Mouse (Mus musculus) embryonic facial prominence, embryonic 13.5 days (tissue): ENCODE data around the gene Mast4. TPM values are rescaled to one million over a fixed set of nuclear protein-coding genes. Genes with fewer than 3 reads are reported as not detected.
A peak's percentile ranks its signal among the peaks of the same experiment; 100 is the strongest.

ENCODE experiments used
- ATAC-seq: fragments of 200-750 bp; cut with Nextera tagmentation; 2 replicates; pipeline ENCODE4 v1.8.0; 2017; ENCODE audit warnings: low read depth; ENCODE audit not compliant: insufficient number of reproducible peaks, insufficient read depth, low FRiP score, low TSS enrichment
- H3K27ac ChIP-seq: fragments of 300-500 bp; sonication (generic); 2 replicates; pipeline ENCODE4 v1.5.1; 2015; ENCODE audit warnings: moderate library complexity, mild to moderate bottlenecking, inconsistent platforms
- H3K27me3 ChIP-seq: fragments of 300-500 bp; sonication (generic); 2 replicates; pipeline ENCODE4 v1.6.1; 2015; ENCODE audit warnings: mild to moderate bottlenecking, inconsistent platforms
- H3K36me3 ChIP-seq: fragments of 300-500 bp; sonication (generic); 2 replicates; pipeline ENCODE4 v1.6.1; 2015; ENCODE audit warnings: mild to moderate bottlenecking, inconsistent platforms
- H3K4me1 ChIP-seq: fragments of 300-500 bp; sonication (generic); 2 replicates; pipeline ENCODE4 v1.6.1; 2015; ENCODE audit warnings: inconsistent platforms
- H3K4me2 ChIP-seq: fragments of 300-500 bp; sonication (generic); 2 replicates; pipeline ENCODE4 v1.6.1; 2015; ENCODE audit warnings: moderate library complexity, mild to moderate bottlenecking, inconsistent platforms
- H3K4me3 ChIP-seq: fragments of 300-500 bp; sonication (generic); 2 replicates; pipeline ENCODE4 v1.5.1; 2015; ENCODE audit warnings: mild to moderate bottlenecking, inconsistent platforms
- H3K9ac ChIP-seq: fragments of 300-500 bp; sonication (generic); 2 replicates; pipeline ENCODE4 v1.6.1; 2015; ENCODE audit warnings: mild to moderate bottlenecking, inconsistent platforms
- H3K9me3 ChIP-seq: fragments of 300-500 bp; sonication (generic); 2 replicates; pipeline ENCODE4 v1.6.1; 2016; ENCODE audit warnings: inconsistent platforms
- WGBS: fragments of 180-500 bp; shearing (Covaris S2); methylation state at CpG from one replicate; pipeline ENCODE4 v1.1.7; 2015; ENCODE audit warnings: mixed read lengths; 5-methylcytosine and 5-hydroxymethylcytosine counted together
- polyA plus RNA-seq: library from polyadenylated mRNA; unstranded; fragments of >200 nt; fragmentation: Nextera tagmentation; extraction: Ambion mirVana; gene quantifications from 2 replicates; pipeline ENCODE4 v1.2.1, GENCODE M21; 2015

The Mast4 gene
- polyA plus RNA-seq, 1 experiment from 2014 or later = 28.6 TPM

GRCm38 (mm10) chr13:103027456-103028078, 306.7 kb downstream of the Mast4 start:
- Histone ChIP-seq H3K9ac (no peak overlapping the region), H3K4me1 (peaks cover 22% of the 10 kb centered on the region), H3K27ac (no peak overlapping the region), H3K4me2 (peak overlapping the region; percentile 24), H3K9me3 (no peaks in the 10 kb centered on the region), H3K36me3 (no peaks in the 10 kb centered on the region), H3K27me3 (peaks cover 6% of the 10 kb centered on the region; the same call in 1 of the 2 replicates), H3K4me3 (no peak overlapping the region)
- no peak for ATAC-seq
- WGBS = 24% methylated on average over 17 of the region's 17 CpGs

GRCm38 (mm10) chr13:103025461-103025860, 308.8 kb downstream of the Mast4 start:
- H3K9ac ChIP-seq = no peak overlapping the region
- no peaks in the 10 kb centered on the region for H3K36me3 ChIP-seq
- no peak for ATAC-seq
- H3K4me1 ChIP-seq = peaks cover 24% of the 10 kb centered on the region
- 54% methylated on average over 3 of the region's 3 CpGs for WGBS
- H3K4me2 ChIP-seq = no peak overlapping the region
- no peaks in the 10 kb centered on the region for H3K9me3 ChIP-seq
- H3K27me3 ChIP-seq = peaks cover 9% of the 10 kb centered on the region
- H3K27ac ChIP-seq = no peak overlapping the region
- H3K4me3 ChIP-seq = no peak overlapping the region

- H3K27me3 ChIP-seq = peaks cover 6% of the 10 kb centered on the region
- no peak overlapping the region for H3K27ac ChIP-seq
- no peak overlapping the region for H3K4me2 ChIP-seq
- no peak for ATAC-seq
- no peaks in the 10 kb centered on the region for H3K36me3 ChIP-seq
- H3K4me1 ChIP-seq = peaks cover 7% of the 10 kb centered on the region; the same call in 1 of the 2 replicates
- H3K4me3 ChIP-seq = no peak overlapping the region
- 61% methylated on average over 6 of the region's 6 CpGs for WGBS
- H3K9me3 ChIP-seq = no peaks in the 10 kb centered on the region
- no peak overlapping the region for H3K9ac ChIP-seq
Observed at GRCm38 (mm10) chr13:103018481-103018880, 315.8 kb downstream of the Mast4 start.

- Histone ChIP-seq H3K4me2 (no peak overlapping the region), H3K4me3 (no peak overlapping the region)
Observed at GRCm38 (mm10) chr13:103017661-103018060, 316.6 kb downstream of the Mast4 start.

GRCm38 (mm10) chr13:103015131-103015750, 319.1 kb downstream of the Mast4 start:
- Histone ChIP-seq H3K4me1 (0 out of 2 replicates have a peak, but pooled peaks cover 3% of the 10 kb centered on the region), H3K4me3 (no peak overlapping the region), H3K27me3 (no peaks in the 10 kb centered on the region), H3K4me2 (no peak overlapping the region), H3K9me3 (no peaks in the 10 kb centered on the region), H3K9ac (no peak overlapping the region), H3K36me3 (no peaks in the 10 kb centered on the region), H3K27ac (no peak overlapping the region)
- ATAC-seq = no peak
- WGBS = 85% methylated on average over 3 of the region's 3 CpGs

More at GRCm38 (mm10) chr13:103017661-103018060, 316.6 kb downstream of the Mast4 start:
- Histone ChIP-seq H3K27me3 (peaks cover 3% of the 10 kb centered on the region), H3K27ac (no peak overlapping the region), H3K9me3 (no peaks in the 10 kb centered on the region), H3K9ac (no peak overlapping the region), H3K36me3 (no peaks in the 10 kb centered on the region), H3K4me1 (peaks cover 6% of the 10 kb centered on the region; the same call in 1 of the 2 replicates)
- ATAC-seq = no peak
- 83% methylated on average over 3 of the region's 3 CpGs for WGBS

GRCm38 (mm10) chr13:103014631-103015030, 319.7 kb downstream of the Mast4 start:
- H3K9ac ChIP-seq = no peak overlapping the region
- ATAC-seq = no peak
- WGBS = 86% methylated on average over 6 of the region's 6 CpGs
- H3K27ac ChIP-seq = no peak overlapping the region
- H3K36me3 ChIP-seq = no peaks in the 10 kb centered on the region
- H3K27me3 ChIP-seq = no peaks in the 10 kb centered on the region
- H3K4me1 ChIP-seq = 0 out of 2 replicates have a peak, but pooled peaks cover 3% of the 10 kb centered on the region
- H3K4me3 ChIP-seq = no peak overlapping the region
- H3K4me2 ChIP-seq = no peak overlapping the region
- H3K9me3 ChIP-seq = no peaks in the 10 kb centered on the region

- Histone ChIP-seq H3K9ac (no peak overlapping the region), H3K36me3 (no peaks in the 10 kb centered on the region), H3K9me3 (no peaks in the 10 kb centered on the region), H3K27ac (no peak overlapping the region), H3K4me3 (no peak overlapping the region), H3K27me3 (no peaks in the 10 kb centered on the region), H3K4me2 (no peak overlapping the region), H3K4me1 (0 out of 2 replicates have a peak, but pooled peaks cover 3% of the 10 kb centered on the region)
- 70% methylated on average over 1 of the region's 1 CpGs for WGBS
- ATAC-seq = no peak
Observed at GRCm38 (mm10) chr13:103014222-103014621, 320.1 kb downstream of the Mast4 start.

- H3K4me2 ChIP-seq = no peak overlapping the region
- peaks cover 11% of the 10 kb centered on the region for H3K4me1 ChIP-seq
- no peaks in the 10 kb centered on the region for H3K27me3 ChIP-seq
- WGBS = 80% methylated on average over 2 of the region's 2 CpGs
- H3K9ac ChIP-seq = no peak overlapping the region
- no peak overlapping the region for H3K27ac ChIP-seq
- no peaks in the 10 kb centered on the region for H3K9me3 ChIP-seq
- H3K36me3 ChIP-seq = no peaks in the 10 kb centered on the region
- ATAC-seq = no peak
- H3K4me3 ChIP-seq = no peak overlapping the region
Observed at GRCm38 (mm10) chr13:103005227-103005626, 329.1 kb downstream of the Mast4 start.

- Histone ChIP-seq H3K36me3 (no peaks in the 10 kb centered on the region), H3K4me1 (peaks cover 11% of the 10 kb centered on the region), H3K9me3 (no peaks in the 10 kb centered on the region), H3K27ac (no peak overlapping the region), H3K9ac (no peak overlapping the region), H3K4me2 (no peak overlapping the region), H3K27me3 (no peaks in the 10 kb centered on the region), H3K4me3 (no peak overlapping the region)
- ATAC-seq = no peak
- WGBS = 57% methylated on average over 1 of the region's 1 CpGs
Observed at GRCm38 (mm10) chr13:103001831-103002230, 332.5 kb downstream of the Mast4 start.

- ATAC-seq = no peak
- Histone ChIP-seq H3K27me3 (no peaks in the 10 kb centered on the region), H3K4me2 (no peak overlapping the region), H3K4me1 (peaks cover 11% of the 10 kb centered on the region), H3K9me3 (no peaks in the 10 kb centered on the region), H3K9ac (no peak overlapping the region), H3K27ac (no peak overlapping the region), H3K4me3 (no peak overlapping the region), H3K36me3 (no peaks in the 10 kb centered on the region)
- 56% methylated on average over 7 of the region's 7 CpGs for WGBS
Observed at GRCm38 (mm10) chr13:103000891-103001290, 333.4 kb downstream of the Mast4 start.

GRCm38 (mm10) chr13:102994098-102994497, 340.2 kb downstream of the Mast4 start:
- no peaks in the 10 kb centered on the region for H3K9me3 ChIP-seq
- no peak overlapping the region for H3K4me2 ChIP-seq
- no peak overlapping the region for H3K4me3 ChIP-seq
- no peak overlapping the region for H3K9ac ChIP-seq
- no peak for ATAC-seq
- peaks cover 8% of the 10 kb centered on the region; the same call in 1 of the 2 replicates for H3K4me1 ChIP-seq
- H3K27ac ChIP-seq = no peak overlapping the region
- no peaks in the 10 kb centered on the region for H3K36me3 ChIP-seq
- WGBS = 93% methylated on average over 11 of the region's 11 CpGs
- H3K27me3 ChIP-seq = no peaks in the 10 kb centered on the region
